Comparison of ENCODE assay signal across 28 mouse cellular contexts in genomic region chr12:106084126-106084525, GRCm38 (mm10).
DNase-seq lines count a peak whose midpoint lies in the region; ATAC-seq and TF ChIP-seq lines count a peak whose summit lies in the region.
"Had no signal": no experiment of that assay in that cellular context is flagged by ENCODE, and none has a peak within 500 bp of the region (broad histone marks: within the 10 kb centered on the region; RNA-seq: fewer than 3 reads in every experiment).

No protein-coding gene starts in this region.

- no peak for ATAC-seq in forebrain, embryonic 13.5 days
- peak; percentile 42; the same call in 1 of the 2 replicates for ATAC-seq in forebrain, postnatal 0 days
- no peak for ATAC-seq in forebrain, embryonic 12.5 days (ENCODE audit: low FRiP score)
- no peak for ATAC-seq in midbrain, embryonic 13.5 days
- ATAC-seq: intestine, postnatal 0 days; Patski had no signal

- peaks cover 6% of the 10 kb centered on the region; the same call in 1 of the 2 replicates for H3K27me3 ChIP-seq in forebrain, embryonic 10.5 days (ENCODE audit: poor library complexity, severe bottlenecking)
- H3K27me3 ChIP-seq in forebrain, embryonic 13.5 days: 0 out of 2 replicates have a peak, but pooled peaks cover 3% of the 10 kb centered on the region
- no peaks in the 10 kb centered on the region for H3K27me3 ChIP-seq in forebrain, postnatal 0 days (ENCODE audit: insufficient read depth, low read length)
- peaks cover 8% of the 10 kb centered on the region; the same call in 1 of the 2 replicates for H3K27me3 ChIP-seq in forebrain, embryonic 12.5 days
- H3K27me3 ChIP-seq in midbrain, embryonic 10.5 days (ENCODE audit: low read depth, poor library complexity, severe bottlenecking): no peaks in the 10 kb centered on the region
- no peaks in the 10 kb centered on the region for H3K27me3 ChIP-seq in midbrain, embryonic 13.5 days
- H3K27me3 ChIP-seq: embryonic facial prominence, embryonic 13.5 days; heart, embryonic 12.5 days; heart, embryonic 15.5 days; hindbrain, embryonic 15.5 days; Patski had no signal

- peaks cover 47% of the 10 kb centered on the region for H3K4me1 ChIP-seq in forebrain, embryonic 10.5 days
- H3K4me1 ChIP-seq in forebrain, embryonic 13.5 days: peaks cover 45% of the 10 kb centered on the region
- peaks cover 18% of the 10 kb centered on the region for H3K4me1 ChIP-seq in forebrain, postnatal 0 days (ENCODE audit: insufficient read depth)
- peaks cover 44% of the 10 kb centered on the region for H3K4me1 ChIP-seq in forebrain, embryonic 12.5 days
- peaks cover 49% of the 10 kb centered on the region for H3K4me1 ChIP-seq in midbrain, embryonic 10.5 days
- H3K4me1 ChIP-seq in midbrain, embryonic 13.5 days (replicated peaks): peaks cover 42% of the 10 kb centered on the region
- H3K4me1 ChIP-seq: heart, embryonic 15.5 days had no signal

- 0 out of 2 replicates have a peak, but pooled peaks cover under 1% of the 10 kb centered on the region for H3K36me3 ChIP-seq in forebrain, embryonic 10.5 days (replicated peaks)
- H3K36me3 ChIP-seq in forebrain, embryonic 13.5 days (ENCODE audit: poor library complexity, severe bottlenecking): no peaks in the 10 kb centered on the region
- H3K36me3 ChIP-seq in forebrain, postnatal 0 days (ENCODE audit: insufficient read depth): no peaks in the 10 kb centered on the region
- no peaks in the 10 kb centered on the region for H3K36me3 ChIP-seq in forebrain, embryonic 12.5 days (replicated peaks)
- no peaks in the 10 kb centered on the region for H3K36me3 ChIP-seq in midbrain, embryonic 10.5 days
- no peaks in the 10 kb centered on the region for H3K36me3 ChIP-seq in midbrain, embryonic 13.5 days
- H3K36me3 ChIP-seq: embryonic facial prominence, embryonic 13.5 days; heart, embryonic 12.5 days; heart, embryonic 15.5 days; hindbrain, embryonic 15.5 days had no signal

- H3K4me3 ChIP-seq in forebrain, embryonic 10.5 days: no peak overlapping the region
- H3K4me3 ChIP-seq in forebrain, embryonic 13.5 days: no peak overlapping the region
- H3K4me3 ChIP-seq in forebrain, postnatal 0 days (ENCODE audit: low read depth, low read length): no peak overlapping the region
- H3K4me3 ChIP-seq in forebrain, embryonic 12.5 days (replicated peaks): no peak overlapping the region
- no peak overlapping the region for H3K4me3 ChIP-seq in midbrain, embryonic 10.5 days
- no peak overlapping the region for H3K4me3 ChIP-seq in midbrain, embryonic 13.5 days (replicated peaks)
- H3K4me3 ChIP-seq: embryonic facial prominence, embryonic 10.5 days; embryonic facial prominence, embryonic 13.5 days; erythroblast, embryonic 14.5 days; gastrocnemius, adult 2 months; heart, embryonic 12.5 days; heart, embryonic 15.5 days; hindbrain, embryonic 15.5 days had no signal

- no peaks in the 10 kb centered on the region for H3K9me3 ChIP-seq in forebrain, embryonic 10.5 days
- no peaks in the 10 kb centered on the region for H3K9me3 ChIP-seq in forebrain, embryonic 13.5 days (replicated peaks)
- no peaks in the 10 kb centered on the region for H3K9me3 ChIP-seq in forebrain, postnatal 0 days (ENCODE audit: low read length)
- no peaks in the 10 kb centered on the region for H3K9me3 ChIP-seq in forebrain, embryonic 12.5 days
- no peaks in the 10 kb centered on the region for H3K9me3 ChIP-seq in midbrain, embryonic 10.5 days (replicated peaks)
- H3K9me3 ChIP-seq in midbrain, embryonic 13.5 days: no peaks in the 10 kb centered on the region
- H3K9me3 ChIP-seq: embryonic facial prominence, embryonic 10.5 days; embryonic facial prominence, embryonic 13.5 days; G1E; heart, embryonic 12.5 days; heart, embryonic 15.5 days; hindbrain, embryonic 15.5 days had no signal

- no peak for TF ChIP-seq CTCF in forebrain, postnatal 0 days (IDR thresholded peaks at IDR 0.05; ENCODE audit: low read depth)

- H3K9ac ChIP-seq in forebrain, embryonic 13.5 days: no peak overlapping the region
- H3K9ac ChIP-seq in forebrain, postnatal 0 days: no peak overlapping the region
- H3K9ac ChIP-seq in forebrain, embryonic 12.5 days: no peak overlapping the region
- H3K9ac ChIP-seq in midbrain, embryonic 13.5 days (replicated peaks): no peak overlapping the region
- H3K9ac ChIP-seq: embryonic facial prominence, embryonic 13.5 days; heart, embryonic 12.5 days; heart, embryonic 15.5 days; hindbrain, embryonic 15.5 days had no signal

- DNase-seq in forebrain, embryonic 10.5 days (ENCODE audit: extremely low spot score, low spot score): no peak
- DNase-seq in forebrain, postnatal 0 days: peak; percentile 18
- DNase-seq in midbrain, embryonic 10.5 days (ENCODE audit: low spot score): no peak
- peak; percentile 28 for DNase-seq in telencephalon, adult 2 months (ENCODE audit: low read depth, low spot score)
- no peak for DNase-seq in embryo, embryonic 9.5 days (ENCODE audit: extremely low spot score)
- DNase-seq: adrenal gland, postnatal 10 days; adrenal gland, postnatal 36 days; cerebellum, adult 11 months; cerebellum, adult 2 months; cerebellum, adult 9-11 months; cerebellum, postnatal 25 days; gastrocnemius, adult 2 months; gastrocnemius, postnatal 14 days; heart, adult 11 months; heart, postnatal 10 days; heart, postnatal 36 days had no signal

- whole genome bisulfite sequencing in forebrain, embryonic 10.5 days: 94% methylated on average over 12 of the region's 12 CpGs
- 95% methylated on average over 12 of the region's 12 CpGs for WGBS in forebrain, embryonic 13.5 days
- WGBS in forebrain, postnatal 0 days: 81% methylated on average over 12 of the region's 12 CpGs
- WGBS in forebrain, embryonic 12.5 days: 93% methylated on average over 12 of the region's 12 CpGs
- 88% methylated on average over 12 of the region's 12 CpGs for WGBS in midbrain, embryonic 10.5 days
- 92% methylated on average over 12 of the region's 12 CpGs for WGBS in midbrain, embryonic 13.5 days

- H3K27ac ChIP-seq in forebrain, embryonic 10.5 days: 0 out of 2 replicates have a peak overlapping the region, but pooled peaks have one; percentile 71
- no peak overlapping the region for H3K27ac ChIP-seq in forebrain, embryonic 13.5 days
- H3K27ac ChIP-seq in forebrain, postnatal 0 days (ENCODE audit: low read depth, low read length): peak overlapping the region; percentile 57; the same call in 1 of the 2 replicates
- no peak overlapping the region for H3K27ac ChIP-seq in forebrain, embryonic 12.5 days
- H3K27ac ChIP-seq in midbrain, embryonic 10.5 days (replicated peaks): peak overlapping the region; percentile 78
- H3K27ac ChIP-seq in midbrain, embryonic 13.5 days: no peak overlapping the region
- H3K27ac ChIP-seq: embryonic facial prominence, embryonic 13.5 days; gastrocnemius, adult 2 months; heart, embryonic 15.5 days; hindbrain, embryonic 15.5 days had no signal

- no peak overlapping the region for H3K4me2 ChIP-seq in forebrain, embryonic 13.5 days
- H3K4me2 ChIP-seq in forebrain, postnatal 0 days (ENCODE audit: low read depth): no peak overlapping the region
- no peak overlapping the region for H3K4me2 ChIP-seq in forebrain, embryonic 12.5 days
- H3K4me2 ChIP-seq in midbrain, embryonic 13.5 days (replicated peaks): no peak overlapping the region
- H3K4me2 ChIP-seq: embryonic facial prominence, embryonic 13.5 days; heart, embryonic 12.5 days; heart, embryonic 15.5 days; hindbrain, embryonic 15.5 days had no signal

Comparison
In these comparisons a context has a peak if more than half of its experiments do, and no peak if none do; other contexts are left out.
1. DNase-seq: peak in forebrain, postnatal 0 days (single experiment) and telencephalon, adult 2 months (single experiment); none in forebrain, embryonic 10.5 days (single experiment), midbrain, embryonic 10.5 days (single experiment) and embryo, embryonic 9.5 days (single experiment).
2. H3K27ac ChIP-seq: peak in forebrain, embryonic 10.5 days (single experiment), forebrain, postnatal 0 days (single experiment) and midbrain, embryonic 10.5 days (single experiment); none in forebrain, embryonic 13.5 days (single experiment), forebrain, embryonic 12.5 days (single experiment) and midbrain, embryonic 13.5 days (single experiment).